Mouse (Mus musculus): Measurements from ENCODE around the gene Trpv2. TPM values are rescaled to one million over a fixed set of nuclear protein-coding genes. Genes with fewer than 3 reads are reported as not detected.

Gene Trpv2
- polyA plus RNA-seq (2012; rRNA removed): 16.4 and 18.8 TPM in 2 replicates

GRCm38 (mm10) chr11:62573959-62574702 lies at the start of gene Trpv2:
Gene Trpv2 (plus strand): TSS chr11:62574486.

GRCm38 (mm10) chr11:62539089-62539890 lies 35.0 kb upstream of the Trpv2 start, which contains the start of gene Cenpv:
Gene Cenpv (minus strand): TSS chr11:62539261.

GRCm38 (mm10) chr11:62550727-62551225 lies 23.5 kb upstream of the Trpv2 start, which contains the start of gene Ubb:
Gene Ubb (plus strand): TSS chr11:62551171.

GRCm38 (mm10) chr11:62647661-62648590 lies 73.6 kb downstream of the Trpv2 start, which contains the start of gene Lrrc75a:
Gene Lrrc75a (minus strand): TSS chr11:62648523.

GRCm38 (mm10) chr11:62648591-62649391 lies 74.5 kb downstream of the Trpv2 start, which contains the start of gene Mmgt2:
Gene Mmgt2 (plus strand): TSS chr11:62648664.

Other genes starting within 250 kb of the Trpv2 start
- gene Pigl, start 116.0 kb upstream of the Trpv2 start, polyA plus RNA-seq (2012; rRNA removed): 6.1 and 7.8 TPM in 2 replicates
- 148 and 152 TPM in 2 replicates for gene Ncor1, start 115.9 kb upstream of the Trpv2 start, polyA plus RNA-seq (2012; rRNA removed)
- gene Cenpv, start 35.2 kb upstream of the Trpv2 start, polyA plus RNA-seq (2012; rRNA removed): 113 and 149 TPM in 2 replicates
- 3,973 and 4,569 TPM in 2 replicates for gene Ubb, start 23.3 kb upstream of the Trpv2 start, polyA plus RNA-seq (2012; rRNA removed)
- gene Lrrc75a, start 74.0 kb downstream of the Trpv2 start, polyA plus RNA-seq (2012; rRNA removed): 15.6 and 16.8 TPM in 2 replicates
- gene Mmgt2, start 74.2 kb downstream of the Trpv2 start, polyA plus RNA-seq (2012; rRNA removed): 35.2 and 38.2 TPM in 2 replicates
- gene Zfp287, start 157.4 kb downstream of the Trpv2 start, polyA plus RNA-seq (2012; rRNA removed): 14.9 TPM in 2 replicates
- gene Gm10428, start 178.6 kb downstream of the Trpv2 start, polyA plus RNA-seq (2012; rRNA removed): not detected in 2 replicates
- gene Zfp286, start 215.0 kb downstream of the Trpv2 start, polyA plus RNA-seq (2012; rRNA removed): 21.9 and 23.1 TPM in 2 replicates
- gene Trim16, start 245.7 kb downstream of the Trpv2 start, polyA plus RNA-seq (2012; rRNA removed): 3.8 and 5.7 TPM in 2 replicates

All from central nervous system, embryonic 14 days (tissue).